Mouse (Mus musculus): ENCODE measurements around the gene Usp12.

The Usp12 gene

DNA sequence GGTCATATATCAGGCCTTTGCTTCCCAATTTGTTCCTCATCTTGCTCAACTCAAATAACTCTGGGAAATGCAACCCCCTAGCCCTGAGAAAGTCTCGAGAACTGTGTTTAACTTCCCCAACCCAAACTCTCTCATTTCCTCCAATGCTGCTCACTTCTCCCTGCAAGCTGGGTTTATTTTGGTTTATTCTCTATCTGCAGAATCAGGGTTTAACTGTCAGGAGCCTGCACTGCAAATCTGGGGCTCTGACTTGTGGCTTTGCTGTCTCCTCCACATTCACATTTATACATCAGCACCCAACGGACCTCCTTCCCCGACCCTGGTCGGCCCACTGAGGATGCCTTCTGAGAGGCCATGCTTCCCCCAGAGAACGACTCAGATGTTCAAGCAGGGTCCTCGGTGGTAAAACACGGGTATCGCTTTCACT lies 11.2 kb upstream of the Usp12 start:
- in situ Hi-C loops (cut with MboI, MseI) = loop anchor here (10.0 kb wide), 1 partner anchor 79 kb away; no protein-coding TSS in a partner anchor

- in situ Hi-C loops (cut with MboI, MseI) = no loop called here
These were observed 3.2 kb upstream of the Usp12 start for GRCm38 (mm10) chr5:146798031-146798430.

DNA sequence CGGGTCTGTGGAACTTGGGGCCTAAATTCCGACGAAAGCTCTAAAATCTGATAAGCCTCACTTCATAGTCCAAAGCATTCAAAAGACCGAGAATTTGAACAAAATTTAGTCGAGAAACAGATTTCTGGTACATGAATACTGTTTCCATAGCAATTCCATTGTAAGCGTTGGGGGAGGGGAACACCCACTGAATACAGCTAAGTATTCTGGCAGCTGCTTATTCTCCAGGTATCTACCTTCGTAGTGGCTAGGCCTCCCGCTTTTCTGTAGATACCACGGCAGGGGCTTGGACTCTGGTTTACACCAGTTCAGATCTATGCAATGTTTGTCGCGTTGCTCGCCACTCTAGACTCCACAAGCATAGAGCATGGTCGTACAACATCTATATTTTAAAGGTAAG lies 922 bp upstream of the Usp12 start:
- in situ Hi-C loops (cut with MboI, MseI) = no loop called here

- in situ Hi-C loops (cut with MboI, MseI) = no loop called here
These were observed 538 bp downstream of the Usp12 start for GRCm38 (mm10) chr5:146794084-146794852.

- in situ Hi-C loops (cut with MboI, MseI) = no loop called here
These were observed 1.1 kb downstream of the Usp12 start for GRCm38 (mm10) chr5:146793630-146794083.

DNA sequence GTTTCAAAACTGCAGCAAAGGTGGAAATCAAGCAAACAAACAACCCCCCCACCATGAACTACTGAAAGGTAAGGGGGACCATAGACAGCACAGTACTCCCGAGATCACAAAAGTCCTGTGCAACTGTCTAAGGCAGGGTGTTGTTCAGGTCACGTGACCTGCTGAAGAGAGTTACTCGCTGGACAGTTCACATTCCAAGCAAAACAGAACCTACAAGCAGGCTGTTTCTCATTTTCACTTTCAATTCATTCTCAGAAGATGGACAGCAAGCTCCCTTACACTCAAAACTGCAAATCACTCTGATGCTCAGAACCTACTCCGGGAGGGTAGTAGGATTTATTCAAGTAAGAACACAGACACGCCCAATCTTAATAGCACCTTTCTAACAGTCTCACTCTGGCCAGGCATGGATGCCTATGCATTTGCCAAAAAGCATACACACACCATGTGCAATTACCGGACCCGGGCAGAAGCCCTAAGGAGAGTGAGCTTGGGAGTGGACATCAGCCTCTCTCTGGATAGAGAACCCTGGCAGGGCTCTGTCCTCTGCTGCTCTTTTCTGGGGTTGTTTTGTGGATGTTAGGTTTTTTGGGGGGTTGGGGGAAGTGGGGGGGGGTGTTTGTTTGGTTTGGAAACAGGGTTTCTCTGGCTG lies 2.5 kb downstream of the Usp12 start:
- in situ Hi-C loops (cut with MboI, MseI) = no loop called here

- in situ Hi-C loops (cut with MboI, MseI) = no loop called here
These were observed 3.9 kb downstream of the Usp12 start for GRCm38 (mm10) chr5:146790944-146791343.

DNA sequence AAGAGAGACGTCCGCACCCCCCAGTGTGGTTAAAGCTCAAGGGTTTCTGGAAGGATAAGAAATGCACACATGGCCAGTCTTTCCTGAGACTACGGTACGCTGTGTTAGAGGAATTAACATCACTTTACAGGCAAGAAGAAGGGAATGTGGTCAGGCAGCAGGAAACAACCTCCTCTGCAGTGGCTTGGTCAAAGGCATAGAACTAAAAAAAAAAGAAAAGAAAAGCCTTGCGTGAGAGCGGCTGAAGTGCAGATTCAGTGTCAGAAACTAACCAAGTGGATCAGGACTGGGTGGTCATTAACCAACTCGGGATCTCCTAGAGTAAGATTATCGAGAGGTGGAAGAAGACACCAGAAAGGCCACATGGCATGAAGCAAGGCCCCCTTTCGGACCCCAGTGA lies 5.4 kb downstream of the Usp12 start:
- in situ Hi-C loops (cut with MboI, MseI) = loop anchor here (5.0 kb wide), 1 partner anchor 33 kb away; no protein-coding TSS in a partner anchor

DNA sequence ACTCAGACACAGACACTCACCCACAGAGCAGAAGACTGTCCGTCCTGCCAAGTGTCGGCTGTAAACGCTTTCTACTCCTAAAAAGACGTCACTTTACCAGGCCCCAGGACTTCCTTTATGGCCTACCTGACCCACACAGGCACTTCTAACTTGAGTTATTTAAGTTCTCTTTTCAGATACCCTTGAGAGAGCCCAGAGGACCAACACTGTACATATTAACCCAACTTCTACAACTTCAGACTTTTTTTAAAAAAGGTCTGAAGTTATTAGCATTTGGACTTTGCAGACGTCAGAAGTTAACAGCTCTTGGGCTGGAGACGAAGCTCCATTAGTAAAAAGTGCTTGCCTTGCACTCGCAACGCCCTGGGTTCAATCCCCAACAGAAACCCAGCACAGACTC lies 8.7 kb downstream of the Usp12 start:
- in situ Hi-C loops (cut with MboI, MseI) = loop anchor here (5.0 kb wide), 1 partner anchor 36 kb away; no protein-coding TSS in a partner anchor

DNA sequence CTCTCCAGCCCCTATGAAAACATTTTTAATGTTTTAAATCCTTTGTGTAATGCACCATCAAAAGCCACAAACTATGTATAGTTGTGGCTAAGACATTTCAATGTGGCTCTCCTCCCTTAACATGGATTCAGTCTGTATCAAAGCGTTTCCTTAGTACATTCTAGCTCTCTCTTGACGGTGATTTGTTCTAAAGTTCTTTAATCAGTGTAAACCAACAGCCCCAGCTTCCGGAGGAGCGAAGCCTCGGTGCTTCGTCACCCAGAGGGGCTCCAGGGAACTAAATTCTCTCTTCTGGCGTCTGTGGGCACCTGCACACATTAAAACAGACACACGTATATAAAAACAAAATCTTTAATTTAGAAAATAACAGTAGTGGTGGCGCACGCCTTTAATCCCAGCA lies 10.9 kb downstream of the Usp12 start:
- in situ Hi-C loops (cut with MboI, MseI) = no loop called here

DNA sequence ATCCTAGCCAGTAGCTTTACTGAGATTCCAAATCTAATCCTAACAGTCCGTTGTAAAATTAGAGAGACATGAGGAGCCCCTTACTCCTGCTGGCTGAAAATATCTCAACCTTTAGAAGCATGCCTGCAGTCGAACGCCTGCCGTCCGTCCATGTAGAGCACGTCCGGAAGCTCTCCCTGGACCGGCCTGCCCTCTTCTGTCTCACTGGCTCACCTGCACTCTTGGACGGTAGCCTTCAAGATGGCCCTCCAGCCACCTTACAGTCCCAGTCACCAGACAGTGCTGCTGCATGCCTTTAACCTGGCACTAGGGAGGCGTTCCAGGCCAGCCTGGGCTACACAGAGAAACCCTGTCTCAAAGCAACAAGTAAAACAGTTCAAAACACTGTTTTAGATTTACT lies 11.5 kb downstream of the Usp12 start:
- in situ Hi-C loops (cut with MboI, MseI) = no loop called here

DNA sequence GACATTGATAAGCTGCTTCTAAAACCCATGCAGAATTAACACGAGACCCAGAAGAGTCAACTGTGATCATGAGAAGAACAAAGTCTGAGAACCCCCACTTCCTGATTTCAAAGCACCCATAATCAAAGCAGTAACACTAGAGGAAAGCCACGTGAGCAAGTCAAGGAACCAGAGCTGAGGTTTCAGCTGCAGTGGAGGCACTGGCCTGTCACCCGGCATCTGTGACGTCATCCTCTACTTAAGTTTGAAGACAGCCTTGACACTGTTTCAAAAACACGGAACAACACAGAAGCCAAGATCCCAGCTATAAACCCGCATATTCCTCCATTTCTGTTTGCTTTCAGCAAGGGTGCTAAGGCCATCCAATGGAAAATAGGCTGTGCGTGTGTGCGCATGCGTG lies 13.1 kb downstream of the Usp12 start:
- in situ Hi-C loops (cut with MboI, MseI) = no loop called here

- in situ Hi-C loops (cut with MboI, MseI) = no loop called here
These were observed 14.9 kb downstream of the Usp12 start for GRCm38 (mm10) chr5:146779931-146780330.

- in situ Hi-C loops (cut with MboI, MseI) = no loop called here
These were observed 17.7 kb downstream of the Usp12 start for GRCm38 (mm10) chr5:146776988-146777639.

- in situ Hi-C loops (cut with MboI, MseI) = no loop called here
These were observed 22.8 kb downstream of the Usp12 start for GRCm38 (mm10) chr5:146771982-146772381.

- in situ Hi-C loops (cut with MboI, MseI) = no loop called here
These were observed 24.6 kb downstream of the Usp12 start for GRCm38 (mm10) chr5:146770002-146770848.

GRCm38 (mm10) chr5:146765791-146766190 lies 29.0 kb downstream of the Usp12 start:
- in situ Hi-C loops (cut with MboI, MseI) = no loop called here

DNA sequence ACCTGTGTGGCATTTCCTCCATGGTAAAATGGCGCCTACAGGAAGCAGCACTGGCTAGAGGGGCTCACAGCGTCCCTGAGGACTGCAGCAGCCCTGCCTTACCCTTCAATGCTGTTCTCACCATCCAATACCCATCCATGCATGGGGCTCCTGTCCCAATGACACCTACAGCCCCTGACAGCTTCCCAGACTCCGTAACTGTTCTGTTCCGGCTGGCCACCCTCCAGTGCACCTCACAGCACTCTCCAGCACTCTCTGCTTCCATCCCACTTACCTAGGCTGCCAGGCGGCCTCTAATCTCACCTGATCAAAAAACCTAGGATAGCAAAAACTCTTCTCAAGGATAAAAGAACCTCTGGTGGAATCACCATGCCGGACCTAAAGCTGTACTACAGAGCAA lies 35.6 kb downstream of the Usp12 start:
- in situ Hi-C loops (cut with MboI, MseI) = no loop called here

GRCm38 (mm10) chr5:146757921-146758320 lies 36.9 kb downstream of the Usp12 start:
- in situ Hi-C loops (cut with MboI, MseI) = no loop called here

- in situ Hi-C loops (cut with MboI, MseI) = no loop called here
These were observed 37.5 kb downstream of the Usp12 start for GRCm38 (mm10) chr5:146757316-146757715.

DNA sequence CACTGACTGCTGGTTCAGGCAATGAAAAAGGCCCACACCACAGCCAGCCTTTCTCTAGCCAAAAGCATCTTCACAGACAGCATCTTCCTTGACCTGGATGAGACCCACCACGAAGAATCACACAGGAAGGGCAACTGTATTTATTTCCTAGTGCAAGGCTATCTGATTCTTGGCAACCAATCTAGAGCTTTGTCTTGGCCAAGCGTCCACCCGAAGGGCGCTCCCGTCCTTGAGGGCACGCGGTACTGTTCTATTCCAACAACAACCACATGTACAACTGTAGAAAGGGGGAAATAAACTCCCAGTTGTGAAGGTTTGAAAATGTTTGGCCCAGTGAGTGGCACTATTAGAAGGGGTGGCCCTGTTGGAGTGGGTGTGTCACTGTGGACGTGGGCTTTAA lies 41.6 kb downstream of the Usp12 start:
- in situ Hi-C loops (cut with MboI, MseI) = no loop called here

DNA sequence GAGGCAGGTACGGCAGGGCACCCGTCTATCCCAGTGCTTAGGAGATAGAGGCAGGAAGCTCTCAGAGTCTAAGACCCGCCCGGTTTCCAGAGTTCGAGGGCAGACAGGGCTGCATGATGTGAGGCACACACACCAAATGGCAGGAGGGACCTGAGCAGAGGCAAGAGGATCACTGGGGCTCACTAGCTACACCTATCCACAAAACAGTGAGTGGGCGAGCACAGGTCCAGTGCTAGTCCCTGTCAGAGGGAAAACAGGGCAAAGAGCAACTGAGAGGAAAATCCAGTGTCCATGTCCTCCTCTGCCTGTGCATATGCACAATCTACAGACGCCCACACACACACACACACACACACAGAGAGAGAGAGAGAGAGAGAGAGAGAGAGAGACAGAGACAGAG lies 43.8 kb downstream of the Usp12 start:
- in situ Hi-C loops (cut with MboI, MseI) = no loop called here

All from T-helper 2 cell (primary cell).